In genomic region chr3:68869691-68870567, GRCm38 (mm10) we compare ENCODE assay signal across 9 mouse cellular contexts. TPM values are rescaled to one million over a fixed set of nuclear protein-coding genes. Genes with fewer than 3 reads are reported as not detected.
DNase-seq lines count a peak whose midpoint lies in the region; ATAC-seq lines count a peak whose summit lies in the region.
"Had no signal": no experiment of that assay in that cellular context is flagged by ENCODE, and none has a peak within 500 bp of the region (broad histone marks: within the 10 kb centered on the region; RNA-seq: fewer than 3 reads in every experiment).

No protein-coding gene starts in this region.

- peaks cover 13% of the 10 kb centered on the region for H3K4me1 ChIP-seq in forebrain, embryonic 16.5 days (replicated peaks; ENCODE audit: control insufficient read depth, insufficient read depth, low read length)
- H3K4me1 ChIP-seq in hindbrain, embryonic 16.5 days (ENCODE audit: control insufficient read depth, insufficient read depth, low read depth, low read length) = peaks cover 9% of the 10 kb centered on the region
- H3K4me1 ChIP-seq in limb, embryonic 10.5 days = peaks cover 22% of the 10 kb centered on the region
- H3K4me1 ChIP-seq in midbrain, embryonic 14.5 days (ENCODE audit: control insufficient read depth, insufficient read depth, low read length) = 0 out of 2 replicates have a peak, but pooled peaks cover 7% of the 10 kb centered on the region

- H3K9me3 ChIP-seq in forebrain, embryonic 16.5 days (ENCODE audit: control insufficient read depth, low read length) = no peaks in the 10 kb centered on the region
- no peaks in the 10 kb centered on the region for H3K9me3 ChIP-seq in hindbrain, embryonic 16.5 days (ENCODE audit: control insufficient read depth, low read length)
- H3K9me3 ChIP-seq in limb, embryonic 10.5 days (replicated peaks) = no peaks in the 10 kb centered on the region
- H3K9me3 ChIP-seq in midbrain, embryonic 14.5 days (ENCODE audit: control insufficient read depth, low read length) = no peaks in the 10 kb centered on the region

- peak overlapping the region; percentile 78 for H3K9ac ChIP-seq in forebrain, embryonic 16.5 days (replicated peaks; ENCODE audit: low read depth, low read length)
- H3K9ac ChIP-seq in hindbrain, embryonic 16.5 days (ENCODE audit: low read depth, low read length) = peak overlapping the region; percentile 72
- H3K9ac ChIP-seq in midbrain, embryonic 14.5 days (replicated peaks; ENCODE audit: low read length) = peak overlapping the region; percentile 74

- peak overlapping the region; percentile 78 for H3K4me3 ChIP-seq in forebrain, embryonic 16.5 days (replicated peaks; ENCODE audit: low read length)
- H3K4me3 ChIP-seq in hindbrain, embryonic 16.5 days (ENCODE audit: low read length) = peak overlapping the region; percentile 65
- H3K4me3 ChIP-seq in limb, embryonic 10.5 days = peak overlapping the region; percentile 72
- H3K4me3 ChIP-seq in midbrain, embryonic 14.5 days (replicated peaks; ENCODE audit: low read depth, low read length) = peak overlapping the region; percentile 70

- H3K27me3 ChIP-seq in forebrain, embryonic 16.5 days (replicated peaks; ENCODE audit: control insufficient read depth, insufficient read depth, low read length) = no peaks in the 10 kb centered on the region
- H3K27me3 ChIP-seq in hindbrain, embryonic 16.5 days (replicated peaks; ENCODE audit: control insufficient read depth, insufficient read depth, low read length) = no peaks in the 10 kb centered on the region
- peaks cover 58% of the 10 kb centered on the region for H3K27me3 ChIP-seq in limb, embryonic 10.5 days (ENCODE audit: low read depth, poor library complexity, severe bottlenecking)
- peaks cover 11% of the 10 kb centered on the region for H3K27me3 ChIP-seq in midbrain, embryonic 14.5 days (ENCODE audit: control insufficient read depth, insufficient read depth, low read length)
- no peaks in the 10 kb centered on the region for H3K27me3 ChIP-seq in splenic B cell, adult 2 months (ENCODE audit: control insufficient read depth, insufficient read depth, low read length, poor library complexity, severe bottlenecking)

- H3K27ac ChIP-seq in forebrain, embryonic 16.5 days (ENCODE audit: low read length) = no peak overlapping the region; the same call in 1 of the 2 replicates
- H3K27ac ChIP-seq in hindbrain, embryonic 16.5 days (ENCODE audit: low read depth, low read length) = peak overlapping the region; percentile 53
- peak overlapping the region; percentile 82 for H3K27ac ChIP-seq in limb, embryonic 10.5 days
- H3K27ac ChIP-seq in midbrain, embryonic 14.5 days (replicated peaks; ENCODE audit: low read depth, low read length) = peak overlapping the region; percentile 73

- peak; percentile 85 for ATAC-seq in forebrain, embryonic 16.5 days
- ATAC-seq in hindbrain, embryonic 16.5 days = peak; percentile 83
- ATAC-seq in midbrain, embryonic 14.5 days (ENCODE audit: low FRiP score, low TSS enrichment) = peak; percentile 83

- under 1% methylated on average over 96 of the region's 96 CpGs for WGBS in forebrain, embryonic 16.5 days
- under 1% methylated on average over 76 of the region's 96 CpGs for WGBS in hindbrain, embryonic 16.5 days
- under 1% methylated on average over 96 of the region's 96 CpGs for WGBS in limb, embryonic 10.5 days
- under 1% methylated on average over 96 of the region's 96 CpGs for WGBS in midbrain, embryonic 14.5 days

- DNase-seq in cerebellum, postnatal 14 days = peak; percentile 42 to 48
- no peak for DNase-seq in cerebellum, adult 9-11 months
- DNase-seq in adrenal gland, postnatal 14 days = peak; percentile 45
- DNase-seq in limb, embryonic 10.5 days (ENCODE audit: low spot score) = peak; percentile 76
- DNase-seq in midbrain, embryonic 14.5 days = peak; percentile 82
- DNase-seq in splenic B cell, adult 2 months (ENCODE audit: low read depth, low spot score) = peak; percentile 42

- peak overlapping the region; percentile 96 for H3K4me2 ChIP-seq in forebrain, embryonic 16.5 days (ENCODE audit: low read length)
- H3K4me2 ChIP-seq in hindbrain, embryonic 16.5 days (ENCODE audit: low read length) = peak overlapping the region; percentile 98
- peak overlapping the region; percentile 88 for H3K4me2 ChIP-seq in midbrain, embryonic 14.5 days (ENCODE audit: low read length)

- H3K36me3 ChIP-seq in forebrain, embryonic 16.5 days (ENCODE audit: control insufficient read depth, insufficient read depth) = no peaks in the 10 kb centered on the region
- H3K36me3 ChIP-seq in hindbrain, embryonic 16.5 days (ENCODE audit: control insufficient read depth, insufficient read depth, low read length) = no peaks in the 10 kb centered on the region
- H3K36me3 ChIP-seq in limb, embryonic 10.5 days = no peaks in the 10 kb centered on the region
- no peaks in the 10 kb centered on the region for H3K36me3 ChIP-seq in midbrain, embryonic 14.5 days (ENCODE audit: control insufficient read depth, insufficient read depth, low read length)
- no peaks in the 10 kb centered on the region for H3K36me3 ChIP-seq in splenic B cell, adult 2 months (ENCODE audit: control insufficient read depth, insufficient read depth, low read length, poor library complexity, severe bottlenecking)

RNA-seq across cellular contexts. Expression of gene 1110032F04Rik, which starts 0.5 kb away (rescaled TPM):
- total RNA-seq in adrenal gland, postnatal 14 days (2021) = 0.19 and 0.68 TPM in 2 replicates
- 3.1 and 3.8 TPM in 2 replicates for polyA plus RNA-seq in forebrain, embryonic 16.5 days (2015; fragmentation: Nextera tagmentation; extraction: Ambion mirVana)
- polyA plus RNA-seq in hindbrain, embryonic 16.5 days (2015; fragmentation: Nextera tagmentation; extraction: Ambion mirVana) = 4.8 and 5.1 TPM in 2 replicates
- 0.54 and 0.59 TPM in 2 replicates for polyA plus RNA-seq in limb, embryonic 10.5 days (2016; fragmentation: Nextera tagmentation; extraction: Ambion mirVana)
- polyA plus RNA-seq in midbrain, embryonic 14.5 days (2014; fragmentation: Nextera tagmentation; extraction: Ambion mirVana) = 4.4 and 5.3 TPM in 2 replicates
- polyA plus RNA-seq: C2C12 had no signal
